Mouse (Mus musculus): ENCODE measurements around the gene Gm10100. TPM values are rescaled to one million over a fixed set of nuclear protein-coding genes. Genes with fewer than 3 reads are reported as not detected.
"Not testable (repeated sequence)": the region's sequence is repeated elsewhere in the genome, so short reads cannot be mapped to it uniquely, and the experiment has no call there.

The Gm10100 gene
- polyA plus RNA-seq, 1 experiment from 2014 or later: not detected

GRCm38 (mm10) chr10:77752312-77752711, 26.0 kb downstream of the Gm10100 start:
- not testable (repeated sequence) for H3K27me3 ChIP-seq (replicated peaks)

GRCm38 (mm10) chr10:77753448-77753847, 27.2 kb downstream of the Gm10100 start:
- no peaks in the 10 kb centered on the region for H3K36me3 ChIP-seq
- no peak overlapping the region for H3K4me2 ChIP-seq
- H3K4me3 ChIP-seq: no peak overlapping the region
- H3K9me3 ChIP-seq (replicated peaks): peaks cover under 1% of the 10 kb centered on the region; the same call in 1 of the 2 replicates
- no peak for ATAC-seq (ENCODE audit: insufficient number of reproducible peaks, low FRiP score)
- no peaks in the 10 kb centered on the region for H3K4me1 ChIP-seq (replicated peaks)
- no peak overlapping the region for H3K27ac ChIP-seq (ENCODE audit: poor library complexity, severe bottlenecking)
- H3K9ac ChIP-seq: no peak overlapping the region
- 0 out of 2 replicates have a peak, but pooled peaks cover 6% of the 10 kb centered on the region for H3K27me3 ChIP-seq (replicated peaks)

More at GRCm38 (mm10) chr10:77752312-77752711, 26.0 kb downstream of the Gm10100 start:
- not testable (repeated sequence) for H3K36me3 ChIP-seq; H3K4me3 ChIP-seq; ATAC-seq (ENCODE audit: insufficient number of reproducible peaks, low FRiP score); H3K9ac ChIP-seq; H3K9me3 ChIP-seq (replicated peaks); H3K4me1 ChIP-seq (replicated peaks); H3K4me2 ChIP-seq; H3K27ac ChIP-seq (ENCODE audit: poor library complexity, severe bottlenecking)
- 58% methylated on average over 3 of the region's 3 CpGs for WGBS

GRCm38 (mm10) chr10:77759582-77759981, 33.3 kb downstream of the Gm10100 start, which contains the start of gene Gm3233:
Gene Gm3233 (minus strand): TSS chr10:77759682.
- H3K36me3 ChIP-seq; H3K27me3 ChIP-seq (replicated peaks); H3K9me3 ChIP-seq (replicated peaks); H3K4me3 ChIP-seq; ATAC-seq (ENCODE audit: insufficient number of reproducible peaks, low FRiP score); H3K4me1 ChIP-seq (replicated peaks); H3K9ac ChIP-seq; H3K4me2 ChIP-seq; H3K27ac ChIP-seq (ENCODE audit: poor library complexity, severe bottlenecking): not testable (repeated sequence)
- no CpG with 5 or more reads among the region's 1 CpGs for WGBS

DNA sequence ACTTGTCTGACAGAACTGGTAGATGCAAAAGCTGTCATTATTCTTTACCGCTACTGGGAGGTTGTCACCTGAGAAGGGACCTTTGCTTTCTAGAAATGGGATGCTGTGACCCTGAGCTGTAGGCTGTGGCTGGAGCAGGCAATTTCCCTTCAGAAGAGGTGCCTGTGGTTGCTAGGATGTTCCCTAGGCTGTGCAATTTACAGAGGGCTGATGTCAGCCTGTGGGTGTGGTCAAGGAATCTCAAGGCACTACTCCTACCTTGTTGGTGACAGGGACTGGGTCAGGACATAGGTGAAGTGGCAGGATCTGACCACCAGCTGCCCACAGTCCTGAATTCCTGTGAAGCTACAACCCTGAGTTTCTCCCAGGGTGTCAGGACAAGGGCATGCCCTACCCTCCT, 43.4 kb downstream of the Gm10100 start:
- no peak overlapping the region for H3K9ac ChIP-seq
- H3K27ac ChIP-seq (ENCODE audit: poor library complexity, severe bottlenecking): no peak overlapping the region
- no peaks in the 10 kb centered on the region for H3K27me3 ChIP-seq (replicated peaks)
- H3K4me1 ChIP-seq (replicated peaks): 0 out of 2 replicates have a peak, but pooled peaks cover 6% of the 10 kb centered on the region
- no peaks in the 10 kb centered on the region for H3K36me3 ChIP-seq
- peak; percentile 22; the same call in 1 of the 2 replicates for ATAC-seq (ENCODE audit: insufficient number of reproducible peaks, low FRiP score)
- no peak overlapping the region for H3K4me3 ChIP-seq
- 82% methylated on average over 1 of the region's 1 CpGs for WGBS
- 0 out of 2 replicates have a peak, but pooled peaks cover 3% of the 10 kb centered on the region for H3K9me3 ChIP-seq (replicated peaks)
- H3K4me2 ChIP-seq: no peak overlapping the region

DNA sequence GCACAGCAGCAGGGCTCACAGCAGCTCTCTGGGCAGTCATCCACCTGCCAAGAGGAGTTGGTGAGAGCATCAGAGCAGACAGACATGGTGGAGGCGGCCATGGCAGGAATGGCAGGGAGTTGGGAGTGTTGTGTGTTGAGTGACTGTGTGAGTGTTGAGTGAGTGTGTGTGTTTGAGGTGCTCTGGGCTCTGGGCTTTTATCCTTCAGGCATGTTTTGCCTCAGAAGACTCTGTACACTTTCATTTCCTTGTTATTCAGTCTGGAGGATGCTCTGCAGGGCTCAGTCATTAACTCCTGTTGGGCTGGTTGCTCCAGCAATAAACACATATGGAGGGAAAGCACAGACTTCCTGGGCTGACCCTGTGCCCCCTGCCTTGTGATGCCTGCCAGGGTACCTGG, 44.9 kb downstream of the Gm10100 start, which contains the start of gene Gm3238:
TSS of gene Gm3238 (minus strand) at position 101 of the 400 bp plus-strand sequence.
- H3K4me1 ChIP-seq (replicated peaks); H3K4me2 ChIP-seq; H3K4me3 ChIP-seq; ATAC-seq (ENCODE audit: insufficient number of reproducible peaks, low FRiP score); H3K27ac ChIP-seq (ENCODE audit: poor library complexity, severe bottlenecking); H3K36me3 ChIP-seq; H3K9me3 ChIP-seq (replicated peaks); H3K9ac ChIP-seq; H3K27me3 ChIP-seq (replicated peaks): not testable (repeated sequence)
- 40% methylated on average over 1 of the region's 1 CpGs for WGBS

GRCm38 (mm10) chr10:77772142-77772541, 45.9 kb downstream of the Gm10100 start:
- H3K27ac ChIP-seq (ENCODE audit: poor library complexity, severe bottlenecking); H3K9me3 ChIP-seq (replicated peaks); H3K4me1 ChIP-seq (replicated peaks); H3K9ac ChIP-seq; H3K4me3 ChIP-seq; H3K27me3 ChIP-seq (replicated peaks); ATAC-seq (ENCODE audit: insufficient number of reproducible peaks, low FRiP score); H3K4me2 ChIP-seq; H3K36me3 ChIP-seq: not testable (repeated sequence)
- 87% methylated on average over 3 of the region's 3 CpGs for WGBS

Other genes with a start within 250 kb of the Gm10100 start
- gene Fam207a, start 210.7 kb upstream of the Gm10100 start, polyA plus RNA-seq (2016; fragmentation: Nextera tagmentation; extraction: Ambion mirVana): 31.0 and 32.1 TPM in 2 replicates
- gene Itgb2, start 196.2 kb upstream of the Gm10100 start, polyA plus RNA-seq (2016; fragmentation: Nextera tagmentation; extraction: Ambion mirVana): 1.5 and 2.5 TPM in 2 replicates
- 103 and 104 TPM in 2 replicates for gene Pttg1ip, start 144.8 kb upstream of the Gm10100 start, polyA plus RNA-seq (2016; fragmentation: Nextera tagmentation; extraction: Ambion mirVana)
- gene Sumo3, start 120.4 kb upstream of the Gm10100 start, polyA plus RNA-seq (2016; fragmentation: Nextera tagmentation; extraction: Ambion mirVana): 177 and 184 TPM in 2 replicates
- gene Gm49325, start 120.3 kb upstream of the Gm10100 start, polyA plus RNA-seq (2016; fragmentation: Nextera tagmentation; extraction: Ambion mirVana): 14.5 TPM in 1 of 2 replicates, not detected in the other
- gene Ube2g2, start 104.2 kb upstream of the Gm10100 start, polyA plus RNA-seq (2016; fragmentation: Nextera tagmentation; extraction: Ambion mirVana): 69.5 and 72.8 TPM in 2 replicates
- not detected in 2 replicates for gene Tspear, start 39.9 kb upstream of the Gm10100 start, polyA plus RNA-seq (2016; fragmentation: Nextera tagmentation; extraction: Ambion mirVana)
- not detected in 2 replicates for gene Gm19402, start 35.7 kb upstream of the Gm10100 start, polyA plus RNA-seq (2016; fragmentation: Nextera tagmentation; extraction: Ambion mirVana)
- not detected in 2 replicates for gene Gm9508, start 29.3 kb upstream of the Gm10100 start, polyA plus RNA-seq (2016; fragmentation: Nextera tagmentation; extraction: Ambion mirVana)
- gene Gm10272, start 19.9 kb upstream of the Gm10100 start, polyA plus RNA-seq (2016; fragmentation: Nextera tagmentation; extraction: Ambion mirVana): not detected in 2 replicates
- not detected in 2 replicates for gene Gm10024, start 15.0 kb upstream of the Gm10100 start, polyA plus RNA-seq (2016; fragmentation: Nextera tagmentation; extraction: Ambion mirVana)
- not detected in 2 replicates for gene Gm10142, start 10.7 kb upstream of the Gm10100 start, polyA plus RNA-seq (2016; fragmentation: Nextera tagmentation; extraction: Ambion mirVana)
- not detected in 2 replicates for gene Krtap12-1, start 5.9 kb upstream of the Gm10100 start, polyA plus RNA-seq (2016; fragmentation: Nextera tagmentation; extraction: Ambion mirVana)
- not detected in 2 replicates for gene Gm18596, start 16.2 kb downstream of the Gm10100 start, polyA plus RNA-seq (2016; fragmentation: Nextera tagmentation; extraction: Ambion mirVana)
- not detected in 2 replicates for gene Gm9736, start 24.9 kb downstream of the Gm10100 start, polyA plus RNA-seq (2016; fragmentation: Nextera tagmentation; extraction: Ambion mirVana)
- gene Gm3233, start 33.2 kb downstream of the Gm10100 start, polyA plus RNA-seq (2016; fragmentation: Nextera tagmentation; extraction: Ambion mirVana): not detected in 2 replicates
- gene Gm3238, start 44.8 kb downstream of the Gm10100 start, polyA plus RNA-seq (2016; fragmentation: Nextera tagmentation; extraction: Ambion mirVana): not detected in 2 replicates
- gene Gm7138, start 50.5 kb downstream of the Gm10100 start, polyA plus RNA-seq (2016; fragmentation: Nextera tagmentation; extraction: Ambion mirVana): not detected in 2 replicates
- gene Gm3250, start 56.1 kb downstream of the Gm10100 start, polyA plus RNA-seq (2016; fragmentation: Nextera tagmentation; extraction: Ambion mirVana): not detected in 2 replicates
- not detected in 2 replicates for gene Gm7137, start 61.7 kb downstream of the Gm10100 start, polyA plus RNA-seq (2016; fragmentation: Nextera tagmentation; extraction: Ambion mirVana)
- not detected in 2 replicates for gene Gm9639, start 68.6 kb downstream of the Gm10100 start, polyA plus RNA-seq (2016; fragmentation: Nextera tagmentation; extraction: Ambion mirVana)
- gene Gm19668, start 72.6 kb downstream of the Gm10100 start, polyA plus RNA-seq (2016; fragmentation: Nextera tagmentation; extraction: Ambion mirVana): not detected in 2 replicates
- not detected in 2 replicates for gene Gm9507, start 85.4 kb downstream of the Gm10100 start, polyA plus RNA-seq (2016; fragmentation: Nextera tagmentation; extraction: Ambion mirVana)
- gene Gm2696, start 88.2 kb downstream of the Gm10100 start, polyA plus RNA-seq (2016; fragmentation: Nextera tagmentation; extraction: Ambion mirVana): not detected in 2 replicates
- gene Krtap10-4, start 100.6 kb downstream of the Gm10100 start, polyA plus RNA-seq (2016; fragmentation: Nextera tagmentation; extraction: Ambion mirVana): not detected in 2 replicates
- gene Krtap10-10, start 109.5 kb downstream of the Gm10100 start, polyA plus RNA-seq (2016; fragmentation: Nextera tagmentation; extraction: Ambion mirVana): not detected in 2 replicates
- gene Gm36176, start 120.3 kb downstream of the Gm10100 start, polyA plus RNA-seq (2016; fragmentation: Nextera tagmentation; extraction: Ambion mirVana): not detected in 2 replicates
- gene Gm10318, start 126.4 kb downstream of the Gm10100 start, polyA plus RNA-seq (2016; fragmentation: Nextera tagmentation; extraction: Ambion mirVana): not detected in 2 replicates
- gene Gm3285, start 135.5 kb downstream of the Gm10100 start, polyA plus RNA-seq (2016; fragmentation: Nextera tagmentation; extraction: Ambion mirVana): not detected in 2 replicates
- 1.9 and 2.1 TPM in 2 replicates for gene Lrrc3, start 176.1 kb downstream of the Gm10100 start, polyA plus RNA-seq (2016; fragmentation: Nextera tagmentation; extraction: Ambion mirVana)
- gene Trpm2, start 244.1 kb downstream of the Gm10100 start, polyA plus RNA-seq (2016; fragmentation: Nextera tagmentation; extraction: Ambion mirVana): 0.19 and 0.32 TPM in 2 replicates

Data from heart, embryonic 12.5 days (tissue).